Mouse (Mus musculus) kidney, postnatal 4 days (tissue): ENCODE data around the gene Ube2e1.
A peak's percentile ranks its signal among the peaks of the same experiment; 100 is the strongest.

Experiments
- DNase-seq, 2 experiments: peaks; one replicate each; pipeline ENCODE4 v3.0.0; 2021; ENCODE audit warnings: mixed read lengths in 2 of 2

The Ube2e1 gene

GRCm38 (mm10) chr14:18317457-18318411, 13.9 kb downstream of the Ube2e1 start:
- DNase-seq: peak in 1 of 2 experiments; percentile 26

- no peak for DNase-seq
These were observed 27.5 kb downstream of the Ube2e1 start for GRCm38 (mm10) chr14:18304165-18304564.

- no peak for DNase-seq
These were observed 28.4 kb downstream of the Ube2e1 start for GRCm38 (mm10) chr14:18303262-18303661.

- no peak for DNase-seq
These were observed 28.9 kb downstream of the Ube2e1 start for GRCm38 (mm10) chr14:18302750-18303149.

- no peak for DNase-seq
These were observed 30.1 kb downstream of the Ube2e1 start for GRCm38 (mm10) chr14:18301591-18301990.

- DNase-seq: peak in 1 of 2 experiments; percentile 15
These were observed 31.0 kb downstream of the Ube2e1 start for GRCm38 (mm10) chr14:18300676-18301075.

- DNase-seq: no peak
These were observed 32.8 kb downstream of the Ube2e1 start for GRCm38 (mm10) chr14:18298874-18299273.

GRCm38 (mm10) chr14:18297441-18297840, 34.2 kb downstream of the Ube2e1 start:
- DNase-seq: no peak

GRCm38 (mm10) chr14:18292578-18292977, 39.1 kb downstream of the Ube2e1 start:
- DNase-seq: no peak

- no peak for DNase-seq
These were observed 39.5 kb downstream of the Ube2e1 start for GRCm38 (mm10) chr14:18292111-18292510.

- no peak for DNase-seq
These were observed 44.3 kb downstream of the Ube2e1 start for GRCm38 (mm10) chr14:18287391-18287790.

- DNase-seq: no peak
These were observed 45.2 kb downstream of the Ube2e1 start for GRCm38 (mm10) chr14:18286441-18286840.

- no peak for DNase-seq
These were observed 46.2 kb downstream of the Ube2e1 start for GRCm38 (mm10) chr14:18285476-18285875.

GRCm38 (mm10) chr14:18284581-18284980, 47.1 kb downstream of the Ube2e1 start:
- no peak for DNase-seq

- no peak for DNase-seq
These were observed 51.3 kb downstream of the Ube2e1 start for GRCm38 (mm10) chr14:18280375-18280774.

GRCm38 (mm10) chr14:18274526-18274925, 57.1 kb downstream of the Ube2e1 start:
- DNase-seq: no peak

- no peak for DNase-seq
These were observed 60.0 kb downstream of the Ube2e1 start for GRCm38 (mm10) chr14:18271666-18272065.

GRCm38 (mm10) chr14:18270529-18271441, 60.9 kb downstream of the Ube2e1 start, which contains the start of the genes Nkiras1 and Rpl15:
Nkiras1 (plus strand) TSS chr14:18271136.
Rpl15 (minus strand) TSS chr14:18271391.
- DNase-seq: peak; percentile 98 to 99

- peak in 1 of 2 experiments; percentile 11 for DNase-seq
These were observed 61.6 kb downstream of the Ube2e1 start for GRCm38 (mm10) chr14:18269947-18270528.

- peak; percentile 21 to 29 for DNase-seq
These were observed 68.2 kb downstream of the Ube2e1 start for GRCm38 (mm10) chr14:18263427-18263826.

GRCm38 (mm10) chr14:18261203-18261602, 70.5 kb downstream of the Ube2e1 start:
- DNase-seq: no peak

GRCm38 (mm10) chr14:18242638-18243130, 89.0 kb downstream of the Ube2e1 start:
- no peak for DNase-seq
